Mouse (Mus musculus) lung, postnatal 25 days (tissue): Measurements from ENCODE around the gene Lypd5.

Experiments
- DNase-seq: peaks from one replicate; pipeline ENCODE4 v3.0.0; 2022; ENCODE audit warnings: low spot score

Gene Lypd5

DNA sequence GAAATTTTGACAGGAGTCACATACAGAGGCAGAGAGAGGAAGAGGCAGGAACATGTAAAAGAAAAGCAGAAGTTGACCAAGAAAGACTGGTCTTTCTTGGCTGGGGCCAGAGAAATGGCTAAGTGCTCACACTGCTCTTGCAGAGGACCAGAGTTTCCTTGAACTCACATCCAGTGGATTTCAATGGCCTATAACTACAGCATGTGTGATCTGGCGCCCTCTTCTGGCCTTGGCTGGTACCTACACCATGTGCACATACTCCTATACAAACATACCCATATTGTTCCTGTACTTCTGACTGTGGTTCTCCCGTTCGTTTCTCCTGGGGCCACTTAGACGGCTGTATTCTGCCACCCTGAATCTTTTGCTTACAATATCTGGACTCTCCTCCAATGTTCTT, 12.0 kb downstream of the Lypd5 start:
- no peak for DNase-seq

DNA sequence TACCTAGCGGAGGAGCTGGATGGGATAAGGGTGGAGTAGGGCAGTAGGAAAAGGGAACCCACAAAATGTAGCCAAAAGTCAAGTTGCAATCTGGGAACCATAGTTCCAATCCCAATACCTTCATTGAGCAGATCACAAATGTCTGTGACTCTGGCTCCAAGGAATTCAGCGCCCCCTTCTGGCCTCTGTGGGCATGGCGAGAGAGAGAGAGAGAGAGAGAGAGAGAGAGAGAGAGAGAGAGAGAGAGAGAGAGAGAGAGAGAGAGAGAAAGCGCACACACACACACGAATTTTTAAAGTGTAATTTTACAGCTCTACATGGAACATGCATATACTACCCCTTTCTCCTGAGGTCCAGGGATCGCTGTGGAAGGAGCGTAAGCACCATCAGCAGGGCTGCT, 14.2 kb downstream of the Lypd5 start:
- DNase-seq, result no peak

DNA sequence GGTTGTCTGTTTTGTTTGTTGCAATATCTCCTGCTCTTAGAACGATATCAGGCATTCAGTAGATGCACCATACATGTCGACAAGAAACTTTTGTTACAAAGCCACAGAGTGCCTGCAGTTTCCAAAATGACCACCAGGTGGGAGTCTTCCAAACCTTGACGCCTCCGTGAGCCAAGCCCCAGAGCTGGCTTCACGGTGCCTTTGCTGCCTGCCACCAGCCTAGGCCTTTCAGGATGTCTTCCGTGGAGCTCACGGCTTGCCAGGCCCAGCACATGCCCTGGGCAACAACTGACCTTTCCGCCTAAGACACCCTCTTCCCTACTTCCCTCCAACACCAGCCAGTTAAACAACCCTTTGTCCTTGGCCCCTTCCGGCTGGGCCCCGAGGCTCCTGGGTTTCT, 15.8 kb downstream of the Lypd5 start:
- peak; percentile 71 for DNase-seq

DNA sequence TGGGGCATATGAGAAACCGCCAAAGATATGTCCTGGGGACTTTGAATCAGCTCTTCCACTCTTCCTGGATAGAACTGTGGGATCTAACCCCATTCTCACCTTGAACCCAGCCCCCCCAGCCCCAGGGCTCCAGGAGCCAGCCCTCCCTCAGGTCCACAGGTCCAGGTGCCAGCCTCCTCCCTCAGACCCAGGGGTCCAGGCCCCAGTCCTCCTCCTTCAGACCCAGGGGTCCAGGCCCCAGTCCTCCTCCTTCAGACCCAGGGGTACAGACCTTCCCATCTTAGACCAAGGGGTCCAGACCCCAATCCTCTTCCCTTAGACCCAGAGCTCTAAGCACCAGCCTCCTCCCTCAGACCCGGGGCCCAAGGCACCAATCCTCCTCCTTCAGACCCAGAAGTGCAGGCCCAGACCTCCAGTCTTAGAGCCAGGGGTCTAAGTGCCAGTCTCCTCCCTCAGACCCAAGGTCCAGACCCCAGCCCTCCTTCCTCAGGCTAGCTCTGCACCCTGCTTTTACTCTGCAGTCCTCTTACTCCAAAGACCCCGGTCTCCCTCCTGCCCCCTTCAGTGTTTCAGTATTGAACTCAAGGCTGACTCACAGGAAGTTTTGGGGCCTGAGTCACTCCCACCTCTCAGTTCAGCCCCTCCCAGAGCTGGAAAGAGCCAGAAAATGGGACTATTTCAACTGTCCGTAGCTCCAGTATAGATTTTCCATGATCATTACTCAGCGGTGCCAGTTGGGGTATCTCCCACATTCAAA, 16.4 kb downstream of the Lypd5 start:
- DNase-seq, result no peak

DNA sequence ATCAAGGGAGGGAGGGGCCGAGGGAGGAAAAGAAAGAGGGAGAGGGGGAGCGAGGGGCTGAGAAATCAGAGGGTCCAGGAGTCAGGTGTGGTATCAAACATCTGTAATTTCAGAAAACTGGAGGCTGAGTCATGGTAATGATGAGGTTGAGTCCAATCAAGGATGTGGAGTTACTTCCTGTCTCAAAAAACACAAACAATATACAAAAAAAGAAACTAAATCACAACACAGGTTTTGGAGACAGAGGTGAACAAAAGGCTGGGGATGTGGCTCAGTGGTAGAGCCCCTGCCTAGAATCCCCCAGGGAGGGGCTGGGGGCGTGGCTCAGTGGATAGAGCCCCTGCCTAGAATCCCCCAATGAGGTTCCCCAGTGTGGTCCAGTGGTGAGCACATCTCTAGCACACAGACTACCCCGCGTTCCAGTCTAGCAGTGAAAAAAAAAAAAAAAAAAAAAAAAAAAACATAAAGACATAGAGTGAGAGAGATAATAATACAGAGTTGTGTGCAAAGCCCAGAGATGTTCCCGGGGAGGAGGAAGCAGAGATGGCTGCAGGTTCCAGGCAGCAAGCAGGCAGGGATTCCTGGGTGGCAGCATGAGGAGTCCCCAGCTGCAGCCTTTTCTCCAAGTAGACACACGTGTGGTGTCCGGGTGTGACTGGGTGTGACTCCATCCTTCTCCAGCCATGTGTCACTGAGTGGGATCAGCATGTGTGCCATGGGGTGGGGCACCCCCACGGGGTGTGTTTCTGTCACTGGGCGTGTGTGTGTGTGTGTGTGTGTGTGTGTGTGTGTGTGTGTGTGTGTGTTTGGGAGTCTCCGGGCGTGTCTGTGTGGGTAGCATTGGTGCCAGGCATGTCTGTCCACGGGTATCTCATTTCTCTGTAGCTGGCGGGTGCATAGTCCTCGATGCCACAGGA, 18.0 kb downstream of the Lypd5 start:
- DNase-seq, result no peak

DNA sequence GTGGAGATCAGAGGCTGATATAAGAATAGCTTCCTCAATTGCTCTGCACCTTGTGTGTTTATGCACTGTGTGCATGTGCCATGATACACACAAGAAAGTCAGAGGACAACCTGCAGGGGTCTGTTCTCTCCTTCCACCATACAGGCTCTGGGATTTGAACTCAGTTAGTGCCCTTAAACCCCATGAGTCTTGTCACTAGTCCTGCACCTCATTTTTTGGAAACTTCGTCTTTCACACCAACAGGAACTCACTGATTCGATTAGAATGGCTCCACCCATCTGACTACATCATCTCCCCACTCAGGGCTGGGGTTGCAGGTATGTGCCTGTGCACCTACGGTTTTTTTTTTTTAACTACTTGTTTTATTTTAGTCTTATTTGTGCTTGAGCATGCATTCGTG, 19.2 kb downstream of the Lypd5 start:
- no peak for DNase-seq

DNA sequence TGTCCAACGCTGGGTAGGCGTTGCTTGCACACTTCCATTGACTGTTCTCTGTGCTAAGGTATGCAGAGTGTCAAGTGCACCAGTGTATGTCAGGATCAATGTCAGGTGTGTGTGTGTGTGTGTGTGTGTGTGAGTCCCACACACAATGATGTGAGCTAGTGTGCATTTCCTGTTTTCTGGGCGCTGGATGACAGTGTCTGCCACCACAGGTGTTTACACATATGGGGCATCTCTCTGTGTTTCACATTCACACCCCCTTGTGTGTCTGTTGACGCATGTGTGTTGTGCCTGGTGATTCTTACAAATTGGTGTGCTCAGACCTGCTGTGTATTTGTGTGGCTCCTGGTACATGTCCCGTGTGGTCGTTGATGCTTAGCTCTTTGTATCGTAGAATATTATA, 19.9 kb downstream of the Lypd5 start:
- no peak for DNase-seq

DNA sequence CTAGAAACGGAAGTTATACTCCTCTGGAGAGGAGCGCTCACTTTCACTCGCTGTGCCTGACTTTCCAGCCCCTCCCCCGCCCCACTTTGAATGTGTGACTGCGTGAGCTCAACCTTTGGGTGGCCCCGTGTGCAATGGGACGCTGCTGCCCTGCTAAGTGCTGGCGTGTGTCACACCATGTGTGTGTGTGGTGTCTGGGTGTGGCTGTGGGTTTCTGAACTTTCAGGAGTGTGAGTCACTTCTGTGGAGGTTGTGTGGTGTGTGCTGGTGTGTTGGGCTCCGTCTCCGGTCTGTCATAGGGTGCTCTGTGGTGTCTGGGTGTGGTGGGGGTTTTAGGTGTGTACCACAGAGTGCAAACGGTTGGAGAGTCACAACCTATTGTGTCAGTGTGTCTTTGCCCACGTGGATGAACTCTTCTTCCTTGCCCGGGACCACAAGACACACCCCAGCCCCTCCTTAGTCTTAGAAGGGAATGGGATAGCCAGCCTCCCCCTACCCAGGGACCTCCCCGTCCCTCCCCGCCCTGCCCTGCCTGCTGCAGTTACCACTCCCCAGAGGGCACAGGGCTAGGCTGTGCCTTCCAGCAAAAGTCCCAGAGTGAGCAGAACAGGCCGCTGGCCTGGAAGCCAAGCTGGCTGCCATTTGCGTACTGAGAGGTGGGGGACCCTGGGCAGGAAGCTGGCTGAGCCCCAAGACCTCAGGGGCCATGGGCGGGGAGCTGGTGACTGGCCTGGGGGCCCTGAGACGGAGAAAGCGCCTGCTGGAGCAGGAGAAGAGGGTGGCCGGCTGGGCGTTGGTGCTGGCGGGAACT, 20.9 kb downstream of the Lypd5 start, which contains the start of gene Kcnn4:
Kcnn4 (plus strand) TSS at position 533 of the 811 bp plus-strand sequence.
- DNase-seq, result peak; percentile 31

DNA sequence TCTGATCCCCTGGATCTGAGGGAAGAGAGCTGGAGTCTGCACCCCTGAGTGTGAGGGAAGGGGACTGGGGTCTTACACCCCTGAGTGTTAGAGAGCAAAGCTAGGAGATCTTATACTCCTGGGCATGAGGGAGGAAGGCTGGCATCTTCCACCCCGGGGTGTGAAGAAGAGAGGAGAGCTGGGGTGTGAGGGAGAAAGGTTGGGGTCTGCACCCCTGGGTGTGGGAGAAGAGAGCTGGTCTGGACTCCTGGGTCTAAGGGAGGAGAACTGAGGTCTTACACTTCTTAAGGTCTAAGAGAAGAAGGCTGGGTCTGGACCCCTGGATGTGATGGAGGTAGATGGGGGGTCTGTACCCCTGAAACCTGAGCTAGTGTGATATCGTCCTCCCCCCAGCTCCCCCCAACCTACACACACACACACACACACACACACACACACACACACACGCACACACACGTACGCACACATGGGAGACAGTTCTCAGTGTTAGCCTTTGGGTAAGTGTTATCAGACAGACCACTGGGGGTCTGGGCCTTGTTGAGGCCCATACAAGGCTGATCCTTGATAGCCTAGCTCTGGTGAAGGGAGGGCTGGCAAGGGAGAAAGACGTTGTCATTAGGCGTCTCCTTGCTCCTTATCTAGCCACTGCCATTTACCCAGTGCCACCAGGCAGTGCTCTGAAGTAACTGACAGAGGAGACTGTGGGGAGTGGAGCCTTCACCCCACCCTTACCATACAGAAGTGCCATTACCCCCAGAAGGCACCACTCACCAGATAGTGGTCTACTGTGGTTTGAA, 22.2 kb downstream of the Lypd5 start:
- no peak for DNase-seq

DNA sequence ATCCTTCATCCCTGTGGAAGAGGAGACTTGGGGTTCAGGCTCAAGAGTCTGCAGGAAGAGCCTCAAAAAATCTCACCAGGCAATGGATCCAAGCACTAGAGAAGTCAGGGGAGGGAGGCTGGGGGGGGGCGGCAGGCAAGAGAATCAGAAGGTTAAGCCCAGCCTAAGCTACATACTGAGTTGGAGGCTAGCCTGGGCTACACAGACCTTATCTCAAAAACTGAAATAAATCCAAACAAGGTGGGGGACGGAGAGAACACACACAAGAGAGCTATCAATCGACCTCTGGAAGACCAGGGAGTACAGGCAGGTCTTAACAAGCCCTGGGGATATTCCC, 22.8 kb downstream of the Lypd5 start:
- no peak for DNase-seq

DNA sequence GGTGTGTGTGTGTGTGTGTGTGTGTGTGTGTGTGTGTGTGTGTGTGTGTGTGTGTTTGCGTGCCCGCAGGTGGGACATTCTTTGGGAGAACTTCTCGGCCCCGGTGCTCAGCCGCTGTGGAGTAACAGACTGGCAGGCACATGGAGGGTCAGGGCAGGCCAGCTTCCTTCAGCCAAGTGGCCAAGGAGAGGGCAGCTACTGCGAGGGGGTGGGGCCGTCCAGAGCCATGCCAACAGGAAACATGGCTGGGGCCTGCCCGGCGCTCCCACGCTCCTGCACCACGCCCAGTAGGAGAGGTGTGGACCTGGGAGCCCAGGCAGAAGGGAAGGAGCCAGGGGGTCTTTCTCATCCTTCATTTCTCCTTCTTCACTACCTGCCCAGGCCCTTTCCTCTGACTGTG, 23.3 kb downstream of the Lypd5 start:
- DNase-seq, result peak; percentile 73

DNA sequence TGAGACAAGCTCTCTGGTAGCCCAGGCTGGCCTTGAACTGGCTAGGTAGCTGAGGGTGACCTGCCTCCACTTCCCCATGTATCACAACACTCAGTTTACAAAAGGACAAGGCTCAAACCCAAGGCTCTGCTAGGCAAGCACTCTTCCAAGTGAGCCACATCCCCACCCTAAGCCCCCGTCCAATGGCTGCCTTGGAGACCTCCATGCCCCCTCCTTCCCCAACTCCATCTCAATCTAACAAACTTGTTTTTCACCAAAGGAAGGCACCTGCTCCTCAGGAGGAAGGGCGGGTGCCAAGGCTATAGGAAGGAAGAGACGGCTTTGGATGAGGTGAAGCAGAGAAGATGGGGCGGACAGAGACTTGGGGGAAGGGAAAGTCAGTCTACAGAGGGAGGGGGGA, 23.8 kb downstream of the Lypd5 start:
- no peak for DNase-seq

DNA sequence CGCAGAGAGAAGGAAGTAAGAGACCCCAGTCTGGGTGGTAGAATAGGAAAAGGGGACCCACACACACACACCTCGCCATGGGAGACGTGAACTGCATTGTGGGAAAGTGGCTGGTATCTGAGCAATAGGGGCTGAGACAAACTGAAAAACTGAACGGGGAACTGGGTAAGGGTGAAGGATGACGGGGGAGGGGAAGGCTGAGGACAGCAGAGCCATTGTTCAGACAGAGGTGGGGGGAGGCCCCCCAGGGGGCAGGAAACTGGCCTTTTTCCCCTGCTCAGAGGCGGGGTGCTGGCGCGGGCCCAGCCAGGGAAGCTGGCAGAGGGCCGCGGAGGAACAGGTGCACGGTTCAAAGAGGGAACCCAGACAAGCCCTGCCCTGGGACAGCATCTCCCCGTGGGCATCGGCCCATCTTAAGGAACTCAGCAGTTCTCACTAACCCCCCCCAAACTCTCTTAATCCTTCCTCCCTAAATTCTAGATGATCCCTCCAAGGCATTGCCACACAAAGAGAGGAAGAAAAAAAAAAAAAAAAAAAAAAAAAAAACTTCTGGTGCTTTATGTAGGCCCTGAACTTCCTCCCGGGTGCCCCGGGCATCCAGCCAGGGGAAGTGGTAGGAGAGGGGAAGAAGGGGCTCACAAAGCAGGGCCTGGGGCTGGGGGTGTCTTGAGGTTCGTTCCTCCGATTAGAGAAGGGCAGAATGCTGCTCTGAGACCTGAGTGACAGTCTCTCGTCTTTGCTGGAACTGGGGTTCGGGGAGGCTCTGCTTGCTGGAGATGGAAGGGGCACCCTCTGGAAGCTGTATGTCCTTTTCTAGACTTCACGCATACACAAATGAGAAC, 24.8 kb downstream of the Lypd5 start:
- peak; percentile 59 for DNase-seq

DNA sequence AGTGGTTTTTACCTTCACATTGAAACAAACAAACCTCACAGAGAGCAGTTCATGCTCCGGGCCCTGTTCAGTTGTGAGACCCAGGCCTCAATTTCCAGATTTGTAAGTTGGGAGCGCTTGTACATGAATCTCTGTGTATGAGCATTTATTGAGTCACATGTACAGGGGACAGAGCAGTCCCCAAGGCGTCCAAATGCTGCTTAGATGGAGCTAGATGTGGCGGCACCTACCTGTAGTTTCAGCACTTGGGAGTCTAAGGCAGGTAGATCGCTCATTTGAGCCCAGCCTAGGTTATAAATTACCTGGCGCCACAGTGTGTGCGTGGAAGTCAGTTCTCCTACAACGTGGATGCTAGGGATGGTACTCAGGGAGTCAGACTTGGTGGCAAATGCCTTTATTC, 27.5 kb downstream of the Lypd5 start:
- no peak for DNase-seq

DNA sequence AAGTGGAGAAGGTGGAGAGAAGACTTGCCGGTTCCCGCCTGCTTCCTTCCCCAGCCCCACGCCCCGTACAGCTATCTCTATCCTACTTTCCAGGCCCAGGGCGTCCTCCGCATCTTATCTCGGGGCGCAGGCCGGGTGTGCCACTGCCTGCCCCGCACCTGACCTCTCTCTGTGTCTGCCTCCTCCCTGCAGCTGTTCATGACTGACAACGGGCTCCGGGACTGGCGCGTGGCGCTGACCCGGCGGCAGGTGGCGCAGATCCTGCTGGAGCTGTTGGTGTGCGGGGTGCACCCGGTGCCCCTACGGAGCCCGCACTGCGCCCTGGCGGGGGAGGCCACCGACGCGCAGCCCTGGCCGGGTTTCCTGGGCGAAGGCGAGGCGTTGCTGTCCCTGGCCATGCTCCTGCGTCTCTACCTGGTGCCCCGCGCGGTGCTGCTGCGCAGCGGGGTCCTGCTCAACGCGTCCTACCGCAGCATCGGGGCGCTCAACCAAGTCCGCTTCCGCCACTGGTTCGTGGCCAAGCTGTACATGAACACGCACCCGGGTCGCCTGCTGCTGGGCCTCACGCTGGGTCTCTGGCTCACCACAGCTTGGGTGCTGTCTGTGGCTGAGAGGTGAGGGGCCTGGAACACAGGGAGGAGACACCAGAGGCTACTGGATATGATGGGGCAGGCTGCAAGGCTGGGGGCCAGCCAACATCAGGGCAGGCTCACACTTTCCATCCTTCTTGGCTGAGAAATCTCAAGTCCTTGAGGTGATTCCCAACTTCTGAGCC, 28.3 kb downstream of the Lypd5 start:
- DNase-seq, result peak; percentile 38

DNA sequence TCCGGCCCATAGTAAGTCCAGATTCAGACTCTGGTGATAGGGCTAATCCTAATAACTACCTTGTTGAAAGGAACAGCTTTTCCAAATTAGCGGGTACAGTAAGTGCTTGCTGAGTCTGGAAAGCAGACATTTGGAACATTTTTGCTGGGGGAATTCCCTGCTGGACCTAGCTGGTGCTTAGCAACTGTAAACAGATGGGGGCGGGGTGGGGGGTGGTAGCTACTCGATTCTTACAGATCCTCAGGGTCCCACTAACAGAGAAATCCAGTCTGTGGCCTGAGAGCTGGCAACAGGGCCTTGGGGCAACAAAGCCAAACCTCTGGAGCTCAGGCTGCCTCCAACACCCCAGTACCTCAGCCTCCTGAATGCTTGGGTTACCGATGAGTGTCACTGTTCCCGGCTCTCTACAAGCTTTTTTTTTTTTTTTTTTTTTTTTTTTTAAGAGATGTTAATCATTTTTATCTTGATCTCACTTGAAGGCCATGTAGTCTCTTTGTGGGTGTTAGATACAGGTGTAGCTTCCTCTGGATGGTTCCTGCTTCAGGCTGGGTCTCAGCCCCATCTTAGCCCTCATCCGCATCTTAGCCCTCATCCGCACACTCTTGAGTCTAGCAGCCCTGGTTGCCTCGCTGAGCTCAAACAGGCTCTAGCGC, 29.2 kb downstream of the Lypd5 start:
- no peak for DNase-seq

DNA sequence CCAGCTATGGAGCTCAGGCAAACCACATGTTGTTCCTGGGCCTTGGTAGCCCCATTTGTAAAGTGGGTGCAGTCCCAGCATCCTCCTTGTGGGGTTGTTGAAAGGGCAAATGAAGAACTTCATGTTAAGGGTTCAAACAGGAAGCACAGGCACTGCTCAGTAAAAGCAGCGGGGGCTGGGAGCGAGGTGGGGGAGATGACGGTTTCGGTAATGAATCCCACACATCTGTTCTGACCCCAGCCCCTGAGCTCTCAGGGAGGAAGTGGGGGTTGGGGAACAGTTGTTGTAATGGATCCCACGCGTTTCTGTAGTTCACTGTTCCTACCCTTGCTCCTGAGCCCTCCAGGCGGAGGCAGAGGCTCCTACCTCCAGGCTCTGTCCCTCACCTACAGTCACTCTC, 30.9 kb downstream of the Lypd5 start:
- DNase-seq, result peak; percentile 29

DNA sequence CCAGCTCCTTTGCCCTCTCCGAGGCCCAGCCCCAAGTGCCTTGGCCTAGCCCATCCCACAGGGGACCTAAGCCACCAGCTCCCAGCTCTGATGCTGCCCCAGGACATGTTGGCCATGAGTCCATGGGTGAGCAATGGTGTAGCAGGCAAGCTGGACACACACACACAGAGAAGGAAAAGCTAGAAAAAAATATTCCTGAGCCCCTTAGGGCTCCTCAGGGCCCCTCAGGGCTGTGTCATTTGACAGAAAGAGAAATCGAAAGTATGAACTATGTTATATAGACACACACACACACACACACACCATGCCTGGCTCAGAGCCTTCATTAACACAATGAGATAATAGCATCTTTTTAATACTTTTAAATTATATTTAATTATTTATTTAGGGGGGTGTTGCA, 31.4 kb downstream of the Lypd5 start:
- DNase-seq, result no peak

DNA sequence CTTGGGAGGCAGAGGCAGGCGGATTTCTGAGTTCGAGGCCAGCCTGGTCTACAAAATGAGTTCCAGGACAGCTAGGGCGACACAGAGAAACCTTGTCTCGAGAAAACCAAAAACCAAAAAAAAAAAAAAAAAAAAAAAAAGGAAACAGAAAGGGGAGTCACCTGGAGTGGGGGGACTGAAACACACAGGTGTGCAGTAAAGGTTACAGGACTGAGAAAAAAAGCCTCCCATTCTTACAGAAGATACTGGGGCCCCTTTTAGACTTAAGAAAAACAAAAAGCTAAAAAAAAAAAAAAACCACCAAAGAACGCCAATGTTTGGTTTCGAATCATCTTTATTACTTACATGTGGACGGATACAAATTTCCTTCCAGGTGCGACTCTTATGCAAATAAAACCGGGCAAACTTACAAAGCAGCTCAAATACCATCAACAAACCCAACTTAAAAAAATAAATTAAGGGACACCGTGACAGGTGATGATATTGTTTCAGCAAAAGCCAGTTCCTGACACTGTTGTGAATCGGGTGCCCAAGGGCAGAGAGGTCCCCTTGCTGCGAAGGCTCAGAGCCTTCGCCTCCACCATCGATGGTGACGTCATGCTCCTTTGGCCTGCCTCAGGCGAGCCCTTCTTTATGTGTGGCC, 33.9 kb downstream of the Lypd5 start:
- DNase-seq, result no peak
